Mouse (Mus musculus) adrenal gland, adult 10 weeks (tissue): ENCODE results near the gene Abcf1. TPM values are rescaled to one million over a fixed set of nuclear protein-coding genes. Genes with fewer than 3 reads are reported as not detected.

Source experiments
- polyA plus RNA-seq: library from polyadenylated mRNA; stranded (reverse); fragments of 350-450 nt; fragmentation: Illumina TruSeq; extraction: RNeasy Lipid Tissue Mini Kit (QIAGEN cat#74804); gene quantifications from one replicate; pipeline ENCODE4 v1.2.3, GENCODE M21; 2014; ENCODE audit warnings: low read depth, low replicate concordance

The Abcf1 gene
- polyA plus RNA-seq: 47.8 TPM

DNA sequence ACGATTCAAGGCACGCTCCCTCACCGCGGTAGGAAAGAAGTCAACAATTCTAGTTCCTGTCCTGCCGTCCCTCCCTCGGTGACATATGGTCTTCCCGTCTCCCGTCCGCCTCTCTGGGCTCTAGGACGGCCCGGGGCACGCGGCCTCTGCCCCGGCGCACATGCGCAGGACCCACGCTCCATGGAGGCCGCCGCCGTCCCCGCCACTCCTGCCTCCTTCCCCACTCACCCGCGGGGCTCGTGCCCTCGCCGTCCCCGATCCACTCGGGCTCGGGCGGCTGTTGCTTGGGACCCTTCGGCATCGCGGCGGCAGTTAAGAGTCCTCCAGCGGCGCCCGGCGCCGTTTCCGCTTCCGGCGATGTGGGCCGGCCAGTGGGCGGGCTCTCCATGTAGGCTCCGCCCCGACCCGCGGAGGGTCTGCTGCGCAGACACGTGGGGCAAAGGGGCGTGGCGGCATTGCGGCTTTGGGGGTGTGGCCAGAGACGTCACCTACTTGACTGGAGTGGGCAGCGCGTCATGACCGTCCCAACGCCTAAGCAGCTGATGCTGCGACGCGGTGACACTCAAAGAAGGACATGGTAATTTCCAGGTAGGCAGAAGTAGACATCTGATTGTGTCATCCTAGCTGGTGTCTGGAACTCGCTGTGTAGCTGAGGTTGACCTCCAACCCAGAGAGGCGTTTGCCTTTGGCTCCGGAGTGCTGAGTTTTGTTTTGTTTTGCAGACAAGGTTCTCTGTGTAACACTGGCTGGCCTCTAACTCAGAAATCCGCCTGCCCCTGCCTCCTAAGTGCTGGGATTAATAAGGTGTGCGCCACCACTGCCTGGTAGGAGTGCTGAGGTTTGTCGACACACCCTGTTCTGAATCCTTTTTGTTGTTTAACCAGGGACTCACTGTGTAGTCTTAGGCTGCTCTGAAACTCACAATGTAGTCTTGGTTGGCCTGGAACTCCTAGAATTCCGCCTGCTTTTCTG lies at the start of gene Abcf1:
TSS of gene Abcf1 (minus strand) at position 344 of the 972 bp plus-strand sequence.

DNA sequence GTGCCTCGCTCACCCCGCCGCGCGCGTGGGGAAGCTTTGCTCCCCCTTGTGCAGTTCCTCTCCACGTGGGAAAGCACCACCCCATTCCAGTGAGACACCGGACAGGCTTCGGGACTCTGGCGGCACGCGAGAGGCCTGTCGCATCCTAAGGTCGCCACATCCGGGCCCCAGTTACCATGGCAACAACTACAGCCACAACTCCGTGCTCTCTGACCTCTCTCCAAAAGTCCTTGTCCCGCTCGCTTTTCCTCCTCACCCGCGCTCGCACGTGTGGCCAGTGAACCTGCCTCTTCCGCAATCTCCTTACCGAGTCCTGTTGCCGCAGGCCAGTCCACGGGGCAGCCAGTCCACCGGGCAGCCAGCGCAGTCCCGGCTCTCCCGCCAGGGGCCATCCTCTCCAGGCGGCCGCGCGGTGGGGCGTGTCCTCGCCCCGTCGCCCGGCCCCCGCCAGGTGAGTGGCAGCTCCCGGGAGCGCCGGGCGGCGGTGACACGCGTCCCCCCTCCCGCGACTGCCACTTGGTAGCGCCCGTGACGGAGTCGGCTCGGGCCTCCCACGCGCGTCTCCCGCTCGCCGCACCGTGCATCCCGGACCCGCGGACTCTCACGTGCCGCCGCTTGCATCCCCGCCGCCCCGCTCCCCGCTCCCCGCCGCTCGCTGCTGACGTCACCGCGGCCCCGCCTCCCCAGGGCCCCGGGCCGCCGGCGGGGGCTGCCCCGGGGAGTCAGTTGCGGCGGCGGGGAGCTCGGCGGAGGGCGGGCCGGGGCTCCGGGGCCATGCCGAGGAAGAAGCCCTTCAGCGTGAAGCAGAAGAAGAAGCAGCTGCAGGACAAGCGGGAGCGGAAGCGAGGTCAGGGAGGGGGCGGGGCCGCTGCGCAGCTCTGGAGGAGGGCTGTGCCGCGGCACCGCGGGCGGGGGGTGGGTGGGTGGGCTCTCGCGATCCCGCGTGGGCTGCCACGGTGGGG lies 10.1 kb upstream of the Abcf1 start, which contains the start of the genes Gnl1 and Prr3:
TSS of gene Gnl1 (plus strand) at position 451 of the 962 bp plus-strand sequence.
TSS of gene Prr3 (minus strand) at position 836 of the 962 bp plus-strand sequence.

DNA sequence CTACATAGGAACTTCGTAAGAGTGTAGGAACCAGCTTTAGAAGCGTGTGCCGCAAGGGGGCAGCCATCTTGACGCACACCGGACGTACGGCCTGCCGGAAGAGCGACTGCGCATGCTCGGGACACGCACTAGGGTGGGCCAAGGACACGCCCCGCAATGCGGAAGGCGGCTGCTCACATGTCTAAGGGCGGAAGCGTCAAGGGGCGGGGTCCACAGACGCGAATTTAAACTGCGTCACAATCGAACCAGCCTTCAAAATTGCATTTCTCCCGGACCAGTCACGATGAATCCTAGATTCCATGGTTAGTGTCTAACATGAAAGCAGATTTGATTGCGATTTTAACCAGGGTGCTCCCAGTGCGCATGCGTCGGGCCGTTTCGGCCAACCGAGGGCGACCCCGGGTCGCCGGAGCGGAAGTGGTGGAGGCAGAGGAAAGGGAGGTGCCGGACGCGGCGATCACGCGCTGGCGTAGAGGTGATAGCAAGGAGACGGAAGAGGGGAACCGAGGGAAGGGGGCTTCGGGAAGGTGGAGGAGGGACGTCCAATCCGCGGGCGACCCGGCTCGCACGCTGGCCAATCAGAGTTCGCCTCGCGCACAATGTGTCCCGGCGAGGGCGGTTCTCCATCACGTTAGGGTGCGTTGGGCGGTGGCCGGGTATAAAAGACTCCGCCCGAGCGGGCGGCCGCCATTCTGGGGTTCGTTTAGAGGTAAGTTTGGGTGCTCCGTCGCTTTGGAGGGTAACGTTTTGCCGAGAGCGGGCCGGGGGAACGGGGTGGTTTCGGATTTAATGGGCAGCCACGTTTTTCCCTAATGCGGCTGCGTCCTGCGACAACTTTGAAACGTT lies 53.0 kb downstream of the Abcf1 start, which contains the start of the genes Mrps18b and Ppp1r10:
TSS of gene Mrps18b (minus strand) at position 93 of the 846 bp plus-strand sequence.
TSS of gene Ppp1r10 (plus strand) at position 138 of the 846 bp plus-strand sequence.

DNA sequence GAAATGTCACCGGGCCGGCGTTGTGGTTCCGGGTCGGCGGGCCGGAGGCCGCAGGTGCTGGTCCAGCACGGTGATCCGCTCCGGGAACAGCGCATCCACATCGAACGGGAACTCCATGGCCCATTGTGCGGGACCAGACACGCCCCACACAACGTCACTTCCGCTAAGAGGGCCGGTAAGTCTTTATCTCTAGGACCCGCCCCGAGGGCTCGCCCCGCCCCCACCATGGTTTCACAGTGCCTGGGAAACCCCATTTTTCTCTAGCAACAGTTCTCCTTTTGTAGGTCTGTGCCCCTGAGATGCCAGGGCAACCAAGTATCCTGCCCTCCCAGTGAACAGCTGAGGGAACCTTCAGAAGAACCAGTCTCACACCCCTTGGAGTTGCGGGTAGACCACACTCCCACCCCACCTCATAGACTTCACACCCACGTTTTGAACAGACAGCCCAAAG lies 59.6 kb downstream of the Abcf1 start, which contains the start of gene Atat1:
TSS of gene Atat1 (minus strand) at position 157 of the 451 bp plus-strand sequence.

Other genes starting within 250 kb of the Abcf1 start
- 5.0 TPM for gene Ier3, start 148.1 kb downstream of the Abcf1 start, polyA plus RNA-seq
- 11.8 TPM for gene Flot1, start 146.5 kb downstream of the Abcf1 start, polyA plus RNA-seq
- 40.9 TPM for gene Tubb5, start 131.5 kb downstream of the Abcf1 start, polyA plus RNA-seq
- gene Mdc1, start 128.2 kb downstream of the Abcf1 start, polyA plus RNA-seq: 11.3 TPM
- gene Nrm, start 108.4 kb downstream of the Abcf1 start, polyA plus RNA-seq: 1.1 TPM
- gene Ppp1r18, start 104.2 kb downstream of the Abcf1 start, polyA plus RNA-seq: 4.7 TPM
- 22.4 TPM for gene Dhx16, start 89.9 kb downstream of the Abcf1 start, polyA plus RNA-seq
- gene 2310061I04Rik, start 72.3 kb downstream of the Abcf1 start, polyA plus RNA-seq: 21.6 TPM
- gene Atat1, start 59.7 kb downstream of the Abcf1 start, polyA plus RNA-seq: 8.3 TPM
- gene Mrps18b, start 53.4 kb downstream of the Abcf1 start, polyA plus RNA-seq: 19.3 TPM
- gene Ppp1r10, start 53.3 kb downstream of the Abcf1 start, polyA plus RNA-seq: 48.2 TPM
- gene Gnl1, start 10.1 kb upstream of the Abcf1 start, polyA plus RNA-seq: 1.4 TPM
- 2.4 TPM for gene Prr3, start 10.5 kb upstream of the Abcf1 start, polyA plus RNA-seq
- gene H2-T24, start 50.8 kb upstream of the Abcf1 start, polyA plus RNA-seq: 8.5 TPM
- 3.4 TPM for gene H2-T23, start 63.1 kb upstream of the Abcf1 start, polyA plus RNA-seq
- gene H2-T22, start 73.0 kb upstream of the Abcf1 start, polyA plus RNA-seq: 13.1 TPM
- gene Gm6034, start 73.2 kb upstream of the Abcf1 start, polyA plus RNA-seq: not detected
- not detected for gene Gm11127, start 88.6 kb upstream of the Abcf1 start, polyA plus RNA-seq
- not detected for gene Gm19684, start 151.9 kb upstream of the Abcf1 start, polyA plus RNA-seq
- not detected for gene Gm7030, start 159.7 kb upstream of the Abcf1 start, polyA plus RNA-seq
- gene Gm8909, start 198.8 kb upstream of the Abcf1 start, polyA plus RNA-seq: not detected
- gene H2-T3, start 220.5 kb upstream of the Abcf1 start, polyA plus RNA-seq: not detected